Mouse (Mus musculus) hindbrain, embryonic 12.5 days (tissue): ENCODE measurements around the gene Rangrf. TPM values are rescaled to one million over a fixed set of nuclear protein-coding genes. Genes with fewer than 3 reads are reported as not detected.
"Not testable (repeated sequence)": the region's sequence is repeated elsewhere in the genome, so short reads cannot be mapped to it uniquely, and the experiment has no call there.

Source experiments
- ATAC-seq: fragments of 200-750 bp; cut with Nextera tagmentation; 2 replicates; pipeline ENCODE4 v1.8.0; 2017; ENCODE audit warnings: moderate TSS enrichment; ENCODE audit not compliant: low FRiP score
- H3K27ac ChIP-seq: fragments of 300-500 bp; sonication (generic); 2 replicates; pipeline ENCODE4 v1.5.1; 2016; ENCODE audit warnings: mild to moderate bottlenecking
- H3K27me3 ChIP-seq: fragments of 300-500 bp; sonication (generic); 2 replicates; pipeline ENCODE4 v1.6.1; 2016; ENCODE audit warnings: mild to moderate bottlenecking
- H3K36me3 ChIP-seq: fragments of 300-500 bp; sonication (generic); 2 replicates; pipeline ENCODE4 v1.6.1; 2016; ENCODE audit warnings: mild to moderate bottlenecking
- H3K4me1 ChIP-seq: fragments of 300-500 bp; sonication (generic); 2 replicates; pipeline ENCODE4 v1.6.1; 2016
- H3K4me2 ChIP-seq: fragments of 300-500 bp; sonication (generic); replicated peaks from 2 replicates; pipeline ENCODE4 v1.6.1; 2016; ENCODE audit warnings: mild to moderate bottlenecking
- H3K4me3 ChIP-seq: fragments of 300-500 bp; sonication (generic); 2 replicates; pipeline ENCODE4 v1.5.1; 2016; ENCODE audit warnings: mild to moderate bottlenecking
- H3K9ac ChIP-seq: fragments of 300-500 bp; sonication (generic); 2 replicates; pipeline ENCODE4 v1.6.1; 2016; ENCODE audit warnings: mild to moderate bottlenecking, moderate library complexity
- H3K9me3 ChIP-seq: fragments of 300-500 bp; sonication (generic); replicated peaks from 2 replicates; pipeline ENCODE4 v1.6.1; 2016; ENCODE audit warnings: mild to moderate bottlenecking
- WGBS: fragments of 180-500 bp; shearing (Covaris S2); methylation state at CpG from one replicate; pipeline ENCODE4 v1.1.7; 2016; 5-methylcytosine and 5-hydroxymethylcytosine counted together
- polyA plus RNA-seq: library from polyadenylated mRNA; unstranded; fragments of >200 nt; fragmentation: Nextera tagmentation; extraction: Ambion mirVana; gene quantifications from 2 replicates; pipeline ENCODE4 v1.2.1, GENCODE M21; 2016

Gene Rangrf
- polyA plus RNA-seq, 1 experiment from 2014 or later: 38.3 TPM

DNA sequence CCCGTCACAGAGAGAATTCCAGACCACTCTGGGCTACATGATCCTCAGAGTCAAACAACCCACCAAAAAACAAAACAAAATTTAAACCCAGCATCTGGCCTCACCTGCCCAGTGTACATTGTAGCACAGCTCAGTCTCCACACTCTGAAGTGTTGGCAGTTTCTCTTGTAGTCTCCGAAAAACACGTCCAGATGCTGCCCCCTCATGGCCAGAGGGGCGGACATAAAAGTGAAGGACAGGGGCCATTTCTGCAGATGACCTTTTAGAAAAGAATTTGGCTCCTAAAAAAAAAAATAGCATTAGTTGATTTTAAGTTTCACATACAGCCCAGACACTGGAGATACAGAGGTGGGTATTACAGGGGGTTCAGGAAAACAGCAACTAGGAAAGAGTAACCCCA, 28.6 kb upstream of the Rangrf start:
- no peaks in the 10 kb centered on the region for H3K9me3 ChIP-seq
- WGBS: 63% methylated on average over 4 of the region's 4 CpGs
- H3K4me1 ChIP-seq: peaks cover 7% of the 10 kb centered on the region; the same call in 1 of the 2 replicates
- no peak overlapping the region for H3K27ac ChIP-seq
- peaks cover 46% of the 10 kb centered on the region for H3K36me3 ChIP-seq
- no peak overlapping the region for H3K4me3 ChIP-seq
- H3K9ac ChIP-seq: no peak overlapping the region
- no peaks in the 10 kb centered on the region for H3K27me3 ChIP-seq
- no peak for ATAC-seq
- no peak overlapping the region for H3K4me2 ChIP-seq

GRCm38 (mm10) chr11:69002782-69003181, 27.8 kb upstream of the Rangrf start:
- ATAC-seq, H3K27me3 ChIP-seq, H3K27ac ChIP-seq, H3K9me3 ChIP-seq, H3K4me1 ChIP-seq, H3K9ac ChIP-seq, H3K4me3 ChIP-seq, H3K4me2 ChIP-seq: not testable (repeated sequence)
- peaks cover 54% of the 10 kb centered on the region for H3K36me3 ChIP-seq
- 93% methylated on average over 4 of the region's 4 CpGs for WGBS

- Histone ChIP-seq H3K36me3 (peaks cover 92% of the 10 kb centered on the region), H3K4me3 (no peak overlapping the region), H3K9ac (no peak overlapping the region), H3K9me3 (no peaks in the 10 kb centered on the region), H3K27me3 (no peaks in the 10 kb centered on the region), H3K4me2 (no peak overlapping the region), H3K27ac (no peak overlapping the region), H3K4me1 (no peaks in the 10 kb centered on the region)
- ATAC-seq: no peak
- WGBS: 97% methylated on average over 4 of the region's 4 CpGs
These were observed 22.1 kb upstream of the Rangrf start for GRCm38 (mm10) chr11:68997080-68997479.

- Histone ChIP-seq H3K36me3 (peaks cover 92% of the 10 kb centered on the region), H3K27ac (no peak overlapping the region), H3K27me3 (no peaks in the 10 kb centered on the region), H3K4me3 (no peak overlapping the region), H3K9me3 (no peaks in the 10 kb centered on the region), H3K4me1 (no peaks in the 10 kb centered on the region), H3K9ac (no peak overlapping the region), H3K4me2 (no peak overlapping the region)
- ATAC-seq: no peak
- WGBS: 96% methylated on average over 3 of the region's 3 CpGs
These were observed 19.4 kb upstream of the Rangrf start for GRCm38 (mm10) chr11:68994377-68994776.

DNA sequence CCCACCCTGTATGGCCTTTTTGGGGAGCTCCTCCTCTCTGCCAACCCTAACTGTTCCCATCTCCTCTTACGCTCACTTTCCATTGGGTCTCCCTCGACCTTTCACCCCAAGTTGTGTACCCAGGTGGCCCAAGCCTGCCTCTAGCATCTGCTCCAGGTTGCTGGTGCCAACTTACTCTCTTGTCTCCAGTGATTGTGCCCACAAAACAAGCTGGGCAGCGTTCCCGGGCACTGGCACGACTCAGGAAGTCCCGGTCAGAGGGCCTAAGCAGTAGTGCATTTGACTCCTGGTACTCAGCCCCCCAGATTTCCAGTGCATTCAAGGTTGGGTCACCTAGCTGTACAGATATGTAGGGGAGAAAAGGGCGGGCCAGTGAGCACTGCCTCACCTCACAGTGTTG, 18.1 kb upstream of the Rangrf start:
- H3K9me3 ChIP-seq: no peaks in the 10 kb centered on the region
- no peak overlapping the region for H3K27ac ChIP-seq
- no peaks in the 10 kb centered on the region for H3K4me1 ChIP-seq
- WGBS: 89% methylated on average over 7 of the region's 7 CpGs
- no peak overlapping the region for H3K4me3 ChIP-seq
- H3K4me2 ChIP-seq: no peak overlapping the region
- peaks cover 88% of the 10 kb centered on the region for H3K36me3 ChIP-seq
- no peaks in the 10 kb centered on the region for H3K27me3 ChIP-seq
- no peak overlapping the region for H3K9ac ChIP-seq
- ATAC-seq: no peak

DNA sequence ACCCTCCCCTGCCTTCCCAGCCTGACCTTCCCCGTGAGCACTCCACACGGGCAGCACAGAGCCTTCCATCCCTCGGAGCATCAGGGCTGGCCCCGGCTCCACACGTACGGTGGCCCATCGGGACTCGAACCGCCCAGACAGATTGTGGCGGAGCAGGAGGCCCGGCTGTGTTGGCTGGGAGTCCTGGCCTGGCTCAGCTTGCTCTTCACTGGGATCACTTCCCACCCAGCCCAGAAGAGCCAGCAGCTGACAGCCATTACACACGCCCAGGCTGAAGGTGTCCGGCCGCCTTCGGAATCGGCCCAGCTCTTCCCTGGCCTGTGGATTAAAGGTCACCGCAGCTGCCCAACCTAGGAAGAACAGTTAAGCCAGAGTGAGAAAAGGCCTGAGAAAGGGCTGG, 13.4 kb upstream of the Rangrf start:
- 95% methylated on average over 17 of the region's 17 CpGs for WGBS
- Histone ChIP-seq H3K4me2 (no peak overlapping the region), H3K4me3 (no peak overlapping the region), H3K36me3 (peaks cover 64% of the 10 kb centered on the region), H3K9ac (no peak overlapping the region), H3K27ac (no peak overlapping the region), H3K4me1 (no peaks in the 10 kb centered on the region), H3K27me3 (no peaks in the 10 kb centered on the region), H3K9me3 (no peaks in the 10 kb centered on the region)
- no peak for ATAC-seq

- H3K27ac ChIP-seq: no peak overlapping the region
- no peaks in the 10 kb centered on the region for H3K4me1 ChIP-seq
- H3K36me3 ChIP-seq: peaks cover 55% of the 10 kb centered on the region
- no peak overlapping the region for H3K4me2 ChIP-seq
- H3K4me3 ChIP-seq: no peak overlapping the region
- ATAC-seq: no peak
- no peaks in the 10 kb centered on the region for H3K9me3 ChIP-seq
- H3K27me3 ChIP-seq: no peaks in the 10 kb centered on the region
- 89% methylated on average over 11 of the region's 11 CpGs for WGBS
- no peak overlapping the region for H3K9ac ChIP-seq
These were observed 12.4 kb upstream of the Rangrf start for GRCm38 (mm10) chr11:68987365-68987882.

GRCm38 (mm10) chr11:68982639-68983369, 7.8 kb upstream of the Rangrf start:
- no peak for ATAC-seq
- Histone ChIP-seq H3K4me3 (no peak overlapping the region), H3K4me1 (no peaks in the 10 kb centered on the region), H3K4me2 (no peak overlapping the region), H3K27ac (no peak overlapping the region), H3K36me3 (peaks cover 14% of the 10 kb centered on the region), H3K27me3 (no peaks in the 10 kb centered on the region), H3K9me3 (no peaks in the 10 kb centered on the region), H3K9ac (no peak overlapping the region)
- 22% methylated on average over 4 of the region's 4 CpGs for WGBS

DNA sequence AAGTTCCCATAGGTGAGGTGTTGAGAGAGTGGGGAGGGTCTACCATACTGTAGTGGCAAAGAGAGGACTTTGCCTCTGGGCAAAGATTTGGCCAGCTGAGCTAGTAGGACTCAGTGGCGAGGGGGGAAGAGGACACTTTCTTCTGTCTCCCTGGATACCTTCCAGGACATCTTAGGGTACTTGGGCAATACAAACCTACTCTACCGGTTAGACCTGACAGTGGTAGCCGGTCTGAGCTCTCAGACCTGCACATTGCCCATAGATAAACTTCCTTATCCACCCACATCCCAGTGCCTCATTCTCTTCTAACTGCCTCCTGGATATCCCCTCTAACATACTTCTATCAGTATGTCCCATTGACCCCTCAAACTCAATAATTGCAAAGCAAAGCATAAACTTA, 5.9 kb upstream of the Rangrf start:
- Histone ChIP-seq H3K4me1 (no peaks in the 10 kb centered on the region), H3K4me2 (no peak overlapping the region), H3K27me3 (0 out of 2 replicates have a peak, but pooled peaks cover under 1% of the 10 kb centered on the region), H3K9me3 (no peaks in the 10 kb centered on the region), H3K36me3 (no peaks in the 10 kb centered on the region), H3K27ac (no peak overlapping the region), H3K9ac (no peak overlapping the region), H3K4me3 (no peak overlapping the region)
- no peak for ATAC-seq
- 78% methylated on average over 3 of the region's 3 CpGs for WGBS

- Histone ChIP-seq H3K27me3 (0 out of 2 replicates have a peak, but pooled peaks cover 12% of the 10 kb centered on the region), H3K4me2 (no peak overlapping the region), H3K9ac (no peak overlapping the region), H3K27ac (no peak overlapping the region), H3K4me1 (no peaks in the 10 kb centered on the region), H3K4me3 (no peak overlapping the region), H3K36me3 (no peaks in the 10 kb centered on the region), H3K9me3 (no peaks in the 10 kb centered on the region)
- 59% methylated on average over 5 of the region's 5 CpGs for WGBS
- ATAC-seq: no peak
These were observed 4.3 kb upstream of the Rangrf start for GRCm38 (mm10) chr11:68979320-68979733.

DNA sequence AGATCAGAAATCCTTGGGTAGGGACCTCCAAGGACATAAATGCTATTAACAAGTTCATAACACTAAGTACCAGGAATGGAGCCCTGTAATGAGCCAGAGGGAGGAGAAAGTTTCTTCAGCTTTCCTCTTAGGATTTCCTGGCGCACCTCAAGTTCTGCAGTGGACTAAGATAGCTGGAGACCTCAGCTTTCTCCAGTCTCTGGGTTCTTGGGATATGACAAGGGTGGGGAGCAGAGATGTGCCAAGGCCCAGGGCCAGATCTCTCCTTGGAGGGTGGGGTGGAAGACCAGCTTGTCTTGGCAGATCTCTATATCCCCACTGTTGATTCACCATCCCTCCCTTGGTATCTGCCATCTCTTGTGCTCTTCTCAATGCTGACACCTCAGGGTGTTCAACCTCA, 616 bp upstream of the Rangrf start:
- Histone ChIP-seq H3K4me2 (no peak overlapping the region), H3K9ac (no peak overlapping the region), H3K27me3 (0 out of 2 replicates have a peak, but pooled peaks cover 12% of the 10 kb centered on the region), H3K4me1 (peaks cover 9% of the 10 kb centered on the region), H3K36me3 (0 out of 2 replicates have a peak, but pooled peaks cover 2% of the 10 kb centered on the region), H3K4me3 (no peak overlapping the region), H3K27ac (no peak overlapping the region), H3K9me3 (no peaks in the 10 kb centered on the region)
- ATAC-seq: no peak
- WGBS: 88% methylated on average over 1 of the region's 1 CpGs

DNA sequence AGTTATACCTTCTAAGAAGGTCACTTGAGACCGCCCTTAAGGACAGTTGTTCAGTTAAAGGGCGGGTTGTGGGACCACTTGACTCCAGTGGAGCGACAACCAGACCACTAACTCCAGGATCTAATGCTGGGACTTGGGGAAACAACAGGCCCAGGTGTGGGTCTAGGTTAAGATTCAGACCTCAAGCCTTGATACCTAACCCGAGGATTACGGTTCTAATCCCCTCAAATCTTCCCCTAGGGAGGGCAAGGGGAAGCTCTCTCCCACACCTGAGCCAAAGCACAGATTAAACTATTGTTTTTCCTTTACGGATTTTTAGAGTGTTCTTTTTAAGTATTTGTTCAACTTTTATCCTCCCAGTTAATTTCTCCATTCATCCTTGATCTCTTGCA, 930 bp downstream of the Rangrf start:
- ATAC-seq: 0 out of 2 replicates have a peak, but pooled peaks have one; percentile 4
- Histone ChIP-seq H3K4me1 (peaks cover 9% of the 10 kb centered on the region), H3K4me3 (peak overlapping the region; percentile 46), H3K36me3 (0 out of 2 replicates have a peak, but pooled peaks cover 2% of the 10 kb centered on the region), H3K9ac (peak overlapping the region; percentile 43; the same call in 1 of the 2 replicates), H3K27me3 (0 out of 2 replicates have a peak, but pooled peaks cover 12% of the 10 kb centered on the region), H3K9me3 (no peaks in the 10 kb centered on the region), H3K27ac (no peak overlapping the region), H3K4me2 (peak overlapping the region; percentile 66)
- WGBS: 31% methylated on average over 6 of the region's 6 CpGs
